Mouse (Mus musculus) embryo, embryonic 9.5 days (tissue): ENCODE results near the gene Psmd11.

Source experiments
- DNase-seq: peaks from one replicate; pipeline ENCODE4 v3.0.0-alpha.2; 2017; ENCODE audit errors: extremely low spot score

The Psmd11 gene

DNA sequence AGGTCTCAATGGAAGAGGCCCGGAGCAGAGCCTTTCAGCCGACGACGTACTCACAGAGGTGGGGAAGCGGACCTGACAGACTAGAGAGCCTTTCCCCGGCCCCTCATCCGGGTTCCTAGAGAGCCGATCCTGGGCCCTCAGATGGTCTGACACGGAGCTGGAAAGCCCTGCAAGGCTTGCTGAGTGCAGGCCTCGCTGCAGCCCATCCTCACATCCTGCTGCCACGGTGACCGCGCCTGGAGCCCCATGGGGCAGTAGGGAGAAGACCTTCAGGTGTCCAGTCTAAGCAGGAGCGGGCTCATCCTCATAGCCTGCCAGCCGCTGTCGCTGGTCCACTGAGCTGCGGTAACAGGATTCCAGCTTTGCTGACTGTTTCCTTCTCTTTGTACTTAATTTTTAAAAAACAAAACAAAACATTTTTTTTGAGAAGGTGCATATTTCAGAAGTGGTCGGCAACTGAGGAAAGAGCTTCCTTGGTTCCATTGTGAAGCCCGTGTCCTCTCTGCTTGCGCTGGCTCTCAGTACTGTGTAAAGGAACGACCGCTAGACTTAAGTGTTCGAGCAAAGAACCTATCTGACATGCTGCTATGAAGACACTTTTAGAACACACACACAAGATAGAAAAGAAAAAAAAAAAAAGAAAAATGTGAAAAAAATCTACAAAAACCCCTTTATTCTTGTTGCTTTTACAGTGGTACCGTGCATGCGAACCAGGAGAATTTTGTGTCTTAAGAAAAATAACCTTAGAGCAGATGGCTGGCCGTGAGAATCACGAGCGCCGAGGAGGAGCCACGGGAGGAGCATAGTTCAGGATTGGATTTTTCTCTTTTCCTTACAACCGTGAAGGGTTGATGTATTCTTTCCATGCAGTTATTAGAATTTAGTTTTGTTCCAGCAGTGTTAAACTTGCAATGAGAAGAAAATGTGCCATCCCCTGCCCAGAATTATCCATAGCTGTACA lies 51.8 kb downstream of the Psmd11 start:
- no peak for DNase-seq

DNA sequence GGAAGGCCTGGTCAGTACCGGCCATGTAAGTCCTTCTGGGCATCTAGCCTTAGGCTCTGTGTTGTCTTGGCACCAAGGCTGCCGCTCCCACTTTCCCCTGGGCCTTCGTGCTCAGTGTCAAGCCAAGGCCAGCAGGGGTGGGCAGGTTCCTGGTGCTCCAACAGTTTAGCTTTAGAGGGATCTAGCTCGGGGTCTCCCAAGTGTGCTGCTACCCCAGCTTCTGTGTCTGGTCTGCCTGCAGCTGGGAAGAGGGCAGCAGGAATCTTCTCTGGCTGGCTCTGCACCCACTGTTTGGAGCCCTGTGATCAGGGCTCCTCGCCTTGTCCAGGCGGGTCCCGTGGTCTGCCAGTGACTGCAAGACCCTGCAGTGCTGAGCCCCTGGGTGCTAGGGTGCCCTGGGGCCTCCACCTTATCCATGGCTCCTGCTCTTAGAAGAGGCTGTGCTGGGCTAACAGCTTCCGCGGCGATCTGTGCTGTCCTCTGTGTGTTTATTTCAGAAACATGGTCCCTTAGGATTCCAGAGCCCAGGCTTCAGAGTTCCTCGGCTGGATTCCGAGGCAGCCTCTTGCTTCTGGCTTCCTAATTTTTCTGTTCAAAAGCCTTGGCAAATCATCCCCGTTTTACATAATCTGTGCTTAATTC lies 53.1 kb downstream of the Psmd11 start:
- no peak for DNase-seq

DNA sequence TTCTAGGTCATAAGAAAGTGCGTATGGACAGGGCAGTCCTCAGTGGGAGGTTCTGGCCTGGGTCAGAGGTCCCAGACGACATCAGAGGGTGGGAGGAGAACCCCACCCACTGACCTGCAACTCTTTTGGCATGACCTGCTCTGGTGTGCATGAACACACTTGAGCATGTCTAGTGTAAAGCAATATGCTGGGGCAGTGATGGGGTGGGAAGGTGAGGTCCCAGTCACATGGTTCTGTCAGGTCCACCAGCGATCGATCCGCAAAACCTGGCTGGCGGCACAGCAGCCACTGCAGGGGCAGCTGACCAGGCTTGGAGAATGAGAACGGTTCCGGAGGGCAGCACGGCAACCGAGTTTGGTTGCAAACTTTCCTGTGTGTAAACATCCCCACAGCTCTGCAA lies 53.9 kb downstream of the Psmd11 start:
- no peak for DNase-seq

DNA sequence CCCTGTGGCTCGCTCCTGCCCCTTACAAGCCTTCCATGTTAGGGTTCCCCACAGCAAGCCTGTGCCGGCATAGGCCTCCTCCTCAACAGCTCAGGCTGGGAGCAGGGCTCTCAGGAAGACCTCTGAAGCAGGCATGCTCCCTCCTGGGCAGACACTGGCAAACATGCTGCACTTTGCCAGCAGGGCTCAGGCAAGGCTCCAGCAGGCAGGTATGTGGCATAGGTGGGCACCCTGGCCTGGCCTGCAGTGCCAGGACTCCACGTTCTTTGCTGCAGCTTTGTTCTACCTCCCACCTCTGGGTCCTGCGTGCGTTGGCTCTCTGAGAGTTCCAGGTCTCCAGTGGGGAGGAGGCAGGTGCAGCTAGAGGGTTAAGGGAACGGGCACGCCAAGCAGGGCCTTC lies 54.5 kb downstream of the Psmd11 start:
- no peak for DNase-seq

DNA sequence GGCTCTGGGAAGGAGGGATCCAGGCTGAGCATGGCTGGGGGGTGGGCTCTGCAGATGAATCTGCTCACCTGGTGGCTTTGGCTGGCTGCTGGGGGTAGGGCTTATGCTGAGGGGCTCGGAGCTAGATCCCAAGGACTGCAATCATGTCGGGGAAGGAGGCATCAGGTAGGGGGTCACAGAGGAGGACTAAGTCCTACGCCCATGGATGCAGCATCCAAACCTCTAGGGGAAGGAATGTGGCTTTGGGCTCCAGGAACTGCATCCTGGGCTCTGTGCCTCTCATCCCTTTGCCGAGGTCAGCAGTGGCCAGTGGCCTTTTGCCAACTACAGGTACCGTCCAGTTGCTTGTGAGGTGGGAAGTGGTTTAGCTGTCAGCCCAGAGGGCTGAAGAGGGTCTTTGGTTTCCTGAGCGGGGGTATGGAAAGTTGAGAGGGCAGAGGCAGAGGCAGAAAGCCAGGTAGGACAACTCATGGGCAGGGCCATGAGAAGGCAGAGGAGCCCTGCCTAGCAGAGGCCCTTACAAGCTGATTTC lies 55.2 kb downstream of the Psmd11 start:
- no peak for DNase-seq

DNA sequence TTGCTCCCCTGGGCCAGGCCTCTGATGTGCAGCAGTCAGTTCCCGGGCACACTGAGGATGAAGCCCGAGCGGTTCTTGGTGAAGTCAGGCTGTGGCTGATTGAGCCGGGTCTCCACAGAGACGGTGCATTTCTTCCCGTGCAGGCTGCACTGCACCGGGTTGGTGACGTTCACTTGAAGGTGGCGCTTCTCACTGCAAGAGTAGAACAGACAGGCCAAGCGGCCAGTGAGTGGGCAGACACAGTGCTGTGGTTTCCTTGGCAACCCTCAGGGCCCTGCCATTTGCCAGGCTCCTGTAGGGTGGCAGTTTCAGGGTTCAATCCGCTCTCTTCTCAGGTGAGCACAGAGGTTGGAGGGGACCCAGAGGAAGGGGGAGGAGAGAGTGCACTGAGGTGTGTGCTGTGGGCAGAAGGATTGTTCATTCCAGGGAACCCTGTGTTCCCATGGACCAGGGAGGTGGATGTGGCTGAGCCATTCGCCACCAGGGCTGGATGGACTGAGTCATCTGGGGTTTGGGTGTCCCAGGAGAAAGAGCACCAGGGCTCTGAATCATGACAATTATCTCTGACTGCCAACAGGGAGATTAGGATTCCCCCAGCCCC lies 55.9 kb downstream of the Psmd11 start:
- DNase-seq = no peak

DNA sequence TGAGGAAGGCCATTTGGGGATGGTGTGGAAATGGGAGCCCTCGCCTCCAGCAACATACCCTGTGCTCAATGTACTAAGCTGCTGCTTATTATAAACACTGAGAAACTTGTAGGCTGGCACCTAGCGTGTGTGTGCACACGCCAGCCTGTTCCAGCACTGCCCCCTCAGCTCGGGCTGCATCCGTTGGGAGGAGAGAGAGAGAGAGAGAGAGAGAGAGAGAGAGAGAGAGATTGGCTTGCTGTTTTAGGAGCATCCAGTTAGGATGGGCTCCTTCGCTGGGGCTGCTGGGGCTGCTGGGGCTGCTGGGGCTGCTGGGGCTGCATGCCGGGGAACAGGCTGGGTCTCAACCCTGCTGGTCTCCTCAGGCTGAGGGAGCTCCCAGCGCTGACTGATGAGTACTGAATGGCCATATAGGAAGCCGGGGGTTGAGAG lies 56.7 kb downstream of the Psmd11 start:
- DNase-seq = no peak

DNA sequence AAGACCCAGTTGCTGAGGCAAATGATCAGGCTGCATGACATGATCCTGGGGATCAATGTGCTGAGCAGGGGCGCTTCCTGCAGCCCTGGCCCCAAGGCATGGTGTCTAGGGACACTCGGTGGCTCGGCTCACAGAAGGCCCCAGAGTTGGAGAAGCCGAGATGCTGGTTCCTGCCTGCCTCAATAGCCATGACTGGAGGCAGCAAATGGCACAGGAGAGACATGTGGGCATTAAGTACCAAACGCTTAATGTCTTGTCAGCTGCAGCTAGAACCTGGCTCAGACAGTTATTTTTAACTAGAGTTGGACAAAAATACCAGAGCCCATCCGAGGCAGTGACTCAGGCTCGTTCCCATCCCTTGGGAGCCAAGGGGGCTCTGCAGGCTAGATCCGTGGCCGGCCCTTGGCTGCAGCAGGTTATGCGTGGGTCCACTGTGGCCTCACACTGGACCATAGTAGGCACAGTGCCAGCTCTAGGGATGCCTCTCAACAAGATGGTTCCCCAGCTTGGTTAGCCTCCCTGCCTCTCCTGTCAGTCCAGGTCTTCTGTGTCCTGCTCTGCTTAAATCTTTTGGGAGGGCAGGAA lies 57.3 kb downstream of the Psmd11 start:
- DNase-seq = no peak

DNA sequence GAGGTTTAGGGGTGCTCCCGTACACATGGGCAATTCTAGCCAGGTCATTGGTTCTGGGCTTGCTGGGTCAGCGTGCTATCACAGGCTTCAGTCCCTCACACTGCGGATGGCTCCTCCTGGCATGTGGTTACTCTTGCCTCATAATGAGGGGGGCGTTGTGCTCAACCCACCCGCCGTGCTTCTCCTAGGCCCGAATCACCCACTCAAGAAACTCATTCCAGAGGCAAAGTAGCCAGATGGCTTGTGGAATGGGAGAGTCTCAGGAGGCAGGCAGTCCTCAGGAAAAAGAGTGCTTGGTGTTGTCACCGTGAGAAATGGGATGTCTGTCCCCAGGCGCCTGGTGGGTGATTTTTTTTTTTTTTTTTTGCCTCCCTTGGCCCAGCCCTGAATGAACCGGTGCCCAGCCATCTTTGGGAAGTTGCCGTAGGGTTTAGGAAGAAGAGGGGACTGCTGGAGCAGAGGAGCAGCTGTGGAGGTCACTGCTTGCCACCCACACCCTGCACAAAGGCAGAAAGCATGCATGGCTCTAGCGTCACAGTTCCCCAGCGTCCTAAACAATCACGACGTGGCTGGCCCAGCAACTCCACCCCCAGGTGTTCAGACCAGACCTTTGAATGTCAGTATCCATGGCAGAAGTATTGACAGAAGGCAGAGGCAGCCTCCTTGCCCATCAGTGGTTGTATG lies 59.6 kb downstream of the Psmd11 start:
- no peak for DNase-seq

DNA sequence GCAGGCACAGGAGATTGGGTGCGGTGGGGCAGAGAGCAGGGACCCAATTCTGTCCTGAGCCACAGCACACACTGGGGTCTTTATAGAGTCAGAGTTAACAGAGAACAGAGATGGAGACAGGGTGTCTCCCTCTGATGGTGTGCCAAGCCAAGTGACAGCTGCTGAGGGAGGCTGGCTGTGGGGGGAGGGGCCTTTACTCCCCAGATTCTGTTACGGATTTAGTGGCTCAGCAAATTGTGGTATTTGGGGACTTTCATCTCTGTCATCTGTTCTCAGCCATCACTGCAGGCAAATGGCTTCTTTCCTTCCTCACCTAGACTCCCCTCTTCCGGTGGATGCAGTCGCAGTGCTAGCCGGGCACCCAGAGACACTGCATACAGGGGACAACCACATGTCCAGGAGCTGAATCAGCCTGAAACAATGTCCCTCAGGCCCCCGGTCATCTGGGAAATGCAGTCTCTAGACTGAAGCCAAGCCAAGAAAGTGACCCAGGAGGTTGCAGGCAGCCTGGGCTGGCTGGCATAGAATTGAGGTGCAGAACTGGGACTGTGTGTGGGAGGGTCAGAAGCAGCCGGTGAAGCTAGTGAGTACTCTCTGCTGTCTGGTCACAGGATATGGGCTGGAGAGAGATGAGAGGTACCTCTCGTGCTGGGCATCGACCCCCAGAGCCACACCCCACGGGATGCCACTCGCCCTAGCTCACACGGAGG lies 60.9 kb downstream of the Psmd11 start:
- no peak for DNase-seq

DNA sequence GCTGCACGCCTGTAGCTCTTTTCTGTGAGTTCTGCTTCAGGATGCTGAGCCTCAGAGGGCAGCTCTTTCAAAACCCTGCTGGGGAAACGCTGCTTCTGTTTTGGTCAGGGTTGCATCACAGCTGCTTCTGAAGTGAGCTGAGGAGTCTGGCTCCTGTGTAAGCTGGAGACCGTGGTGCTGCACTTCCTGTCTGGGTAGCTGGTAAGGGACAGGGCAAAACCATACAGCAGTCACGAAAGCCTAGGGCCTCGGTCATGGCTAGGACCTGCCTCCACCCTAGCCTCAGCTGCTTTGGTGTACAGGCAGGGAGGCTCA lies 61.4 kb downstream of the Psmd11 start:
- no peak for DNase-seq

DNA sequence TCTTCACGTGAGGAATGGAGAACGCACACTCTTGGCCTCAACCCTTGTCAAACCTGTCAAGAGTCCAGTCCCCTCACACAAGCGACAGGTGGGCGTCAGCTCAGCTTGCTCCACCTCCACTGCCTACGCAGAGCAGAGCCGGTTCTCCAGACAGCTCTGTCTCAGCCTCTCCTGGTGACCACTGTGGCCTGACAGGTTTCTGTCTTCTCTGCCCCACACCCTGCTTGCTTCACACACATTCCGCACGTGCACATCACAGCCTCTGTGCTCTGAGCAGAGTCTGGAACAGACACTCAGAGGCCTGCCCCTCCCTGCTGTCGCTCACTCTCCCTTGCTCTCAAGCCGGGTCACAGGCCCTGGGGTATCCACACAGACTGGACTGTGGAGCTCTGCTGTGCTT lies 62.4 kb downstream of the Psmd11 start:
- no peak for DNase-seq

DNA sequence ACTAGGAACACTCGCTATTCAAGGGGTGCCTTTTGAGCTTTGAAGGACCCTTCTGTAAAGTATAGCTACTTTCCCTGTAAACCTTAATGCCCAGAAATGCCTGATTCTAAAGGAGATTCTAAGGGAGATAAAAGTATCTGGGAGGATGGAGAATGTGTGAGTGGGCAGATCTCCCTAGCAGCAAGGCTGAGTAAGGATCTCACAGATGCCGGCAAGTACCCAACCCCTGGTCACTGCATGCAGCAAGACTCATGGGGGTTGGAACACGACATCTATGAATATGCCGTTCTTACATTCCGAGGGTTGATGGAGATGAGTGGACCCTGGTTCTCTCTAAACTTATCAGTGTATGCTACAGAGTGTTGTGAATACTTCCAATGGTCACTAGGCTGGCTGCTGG lies 64.8 kb downstream of the Psmd11 start:
- DNase-seq = no peak

DNA sequence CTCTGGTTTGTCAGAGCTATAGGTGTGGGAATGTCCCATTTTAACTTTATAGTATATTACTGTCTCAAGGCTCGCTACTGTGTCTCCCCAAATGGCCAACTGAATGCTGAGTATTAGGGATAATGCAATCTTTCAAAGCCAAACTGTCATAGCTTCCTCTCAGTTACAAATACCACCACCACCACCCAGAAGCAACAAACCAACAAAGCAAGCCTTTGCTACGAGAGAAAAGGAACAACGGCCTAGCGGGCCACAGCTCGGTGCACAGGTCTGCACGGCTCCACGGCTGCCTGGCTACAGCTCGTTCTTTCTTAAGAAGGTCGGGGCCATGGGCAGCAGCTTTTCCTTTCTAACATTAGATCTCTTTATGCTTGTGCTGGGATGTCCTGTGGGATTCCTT lies 66.4 kb downstream of the Psmd11 start:
- no peak for DNase-seq

DNA sequence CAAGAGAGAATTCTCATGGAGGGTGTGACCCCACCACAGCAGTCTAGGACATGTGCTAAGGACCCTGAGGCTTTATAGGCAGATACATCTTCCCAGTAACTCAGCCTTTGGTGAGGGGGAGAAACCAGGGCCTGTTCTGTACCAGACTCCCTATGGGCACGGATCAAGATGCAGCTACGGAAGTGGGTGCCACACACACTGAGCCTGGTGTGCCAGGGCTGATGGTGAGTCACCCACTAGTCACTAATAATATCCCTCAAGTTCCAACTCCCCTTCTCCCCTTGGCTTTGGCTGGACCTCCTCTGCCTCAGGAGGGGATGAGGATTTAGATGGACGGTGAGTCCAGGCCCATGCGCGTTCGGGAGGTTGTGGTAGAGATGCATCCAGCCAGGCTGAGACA lies 67.6 kb downstream of the Psmd11 start:
- no peak for DNase-seq

DNA sequence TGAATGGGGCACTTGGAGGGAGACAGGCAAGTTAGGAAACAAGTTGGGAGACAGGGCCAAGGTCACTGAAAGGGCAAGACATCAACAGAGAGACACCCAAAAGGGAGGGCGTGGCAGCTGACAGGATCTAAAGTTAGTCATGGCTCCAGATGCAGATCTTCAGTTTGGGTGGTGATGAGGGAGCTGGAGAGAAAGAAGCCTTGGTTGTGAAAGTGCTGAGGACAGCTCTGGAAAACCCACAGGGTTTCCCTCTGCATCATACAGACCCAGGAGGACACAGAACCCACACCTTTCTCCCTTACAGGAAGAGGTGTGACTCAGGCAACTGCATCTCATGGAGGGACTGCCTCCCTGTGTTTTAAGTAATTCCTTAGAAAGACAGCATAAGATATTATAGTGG lies 68.2 kb downstream of the Psmd11 start:
- DNase-seq = no peak

DNA sequence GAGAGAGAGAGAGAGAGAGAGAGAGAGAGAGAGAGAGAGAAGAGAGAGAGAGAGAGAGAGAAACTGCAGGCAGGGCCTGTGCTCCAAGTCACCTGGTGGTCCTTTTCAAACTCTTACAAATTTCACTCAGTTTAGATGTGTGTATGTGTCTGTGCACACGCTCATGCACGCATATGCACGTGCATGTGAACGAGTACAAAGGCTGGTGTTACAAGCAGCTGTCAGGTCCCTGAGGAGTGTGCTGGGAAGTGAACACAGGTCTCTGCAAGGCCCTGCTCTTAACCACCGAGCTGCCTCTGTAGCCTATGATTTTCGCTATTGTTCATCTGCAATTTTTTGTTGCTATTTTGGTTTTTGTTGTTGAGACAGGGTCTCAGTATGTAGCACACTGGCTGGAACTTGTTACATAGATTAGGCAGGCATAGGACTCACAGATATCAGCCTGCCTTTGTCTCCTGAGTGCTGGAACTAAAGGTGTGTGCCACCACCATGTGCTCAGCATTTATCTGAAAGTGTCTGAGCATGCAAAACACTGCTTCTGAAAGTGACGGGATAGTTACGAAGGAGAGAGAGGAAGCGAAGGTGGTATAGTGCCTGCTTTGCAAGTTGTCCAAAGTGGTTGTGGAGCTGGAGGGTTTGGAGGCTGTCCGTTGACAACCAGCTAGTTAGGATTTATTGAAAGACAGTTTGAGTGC lies 69.0 kb downstream of the Psmd11 start:
- DNase-seq = no peak

DNA sequence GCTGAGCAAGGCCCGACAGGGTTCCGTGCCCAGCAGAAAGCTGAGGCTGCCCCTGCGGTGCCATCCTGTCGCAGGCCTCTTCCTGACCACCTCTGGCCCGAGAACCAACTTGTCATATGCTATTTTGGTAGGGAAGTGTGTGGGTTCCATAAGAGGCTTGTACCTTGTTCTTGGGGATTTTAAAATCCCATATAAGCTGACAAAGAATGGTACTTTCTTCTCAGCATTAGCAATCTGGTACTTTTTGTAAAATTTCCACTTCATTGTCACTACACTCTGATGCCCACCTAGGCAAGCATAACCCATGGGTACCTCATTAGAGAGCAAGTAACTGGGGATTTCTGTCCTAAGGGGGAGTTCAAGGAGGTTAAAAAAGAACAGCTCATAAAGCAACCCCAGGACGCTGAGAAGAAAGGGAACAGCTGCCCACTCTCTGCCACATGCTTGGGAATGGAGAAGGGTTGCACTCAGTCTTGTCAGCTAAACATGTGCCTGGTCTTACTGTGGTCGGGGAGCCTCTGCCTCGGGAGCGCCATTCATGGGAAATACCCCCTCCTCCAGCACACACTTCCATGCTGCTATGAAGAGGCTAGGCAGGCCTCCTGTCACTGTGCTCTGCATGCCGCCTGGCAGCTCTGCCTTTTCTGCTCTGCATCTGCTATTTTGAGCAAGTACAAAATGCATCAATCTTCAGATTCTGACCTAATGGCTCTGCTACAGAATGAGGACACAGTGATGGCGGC lies 70.1 kb downstream of the Psmd11 start:
- no peak for DNase-seq

DNA sequence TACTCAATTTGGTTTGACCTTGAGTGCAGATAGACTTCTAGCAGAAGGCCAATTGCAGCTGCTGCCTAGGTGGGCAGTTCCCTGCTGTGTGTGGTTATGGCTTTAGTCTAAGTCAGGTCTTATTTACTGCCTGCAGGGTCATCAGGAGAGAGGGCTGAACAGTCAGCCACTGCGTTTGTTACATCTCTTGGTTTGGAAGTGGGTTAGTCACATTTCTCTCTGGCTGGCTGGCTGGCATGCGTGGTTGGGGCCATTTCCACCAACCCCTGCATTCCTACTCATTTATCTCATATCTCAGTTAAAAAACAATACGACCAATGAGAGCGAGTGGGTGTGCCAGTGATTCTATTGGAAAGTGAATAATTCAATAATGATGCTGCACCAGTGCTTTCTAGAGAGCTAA lies 71.1 kb downstream of the Psmd11 start:
- no peak for DNase-seq

DNA sequence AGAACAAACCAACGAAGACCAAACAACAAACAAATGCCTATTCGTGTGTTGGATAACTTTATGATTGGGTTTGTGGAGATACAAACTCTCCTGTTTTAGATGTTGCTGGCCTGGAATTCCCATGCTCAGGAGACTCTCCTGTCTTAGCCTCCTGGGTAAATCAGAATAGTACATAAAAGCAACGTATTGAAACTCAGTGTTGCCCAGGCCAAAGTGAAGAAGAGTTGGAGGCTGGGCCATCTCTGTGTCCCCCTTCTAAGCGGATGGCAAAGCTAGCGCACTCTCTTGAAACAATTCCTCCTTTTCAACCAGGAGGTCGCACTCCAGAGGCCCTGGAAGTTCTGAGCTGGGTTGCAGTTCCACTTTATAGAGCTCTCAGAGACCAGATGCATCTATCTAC lies 74.9 kb downstream of the Psmd11 start:
- DNase-seq = no peak
